Mouse (Mus musculus) midbrain, embryonic 11.5 days (tissue): ENCODE results near the gene Aldh3b1. TPM values are rescaled to one million over a fixed set of nuclear protein-coding genes. Genes with fewer than 3 reads are reported as not detected.

Source experiments
- ATAC-seq: fragments of 200-750 bp; cut with Nextera tagmentation; 2 replicates; pipeline ENCODE4 v1.8.0; 2017; ENCODE audit warnings: moderate TSS enrichment, moderate library complexity; ENCODE audit not compliant: low FRiP score
- DNase-seq: peaks from one replicate; pipeline ENCODE4 v3.0.0; 2015; ENCODE audit warnings: low spot score; ENCODE audit errors: missing footprints
- H3K27ac ChIP-seq: fragments of 300-500 bp; sonication (generic); 2 replicates; pipeline ENCODE4 v1.5.1; 2014; ENCODE audit warnings: low read depth, low read length
- H3K27me3 ChIP-seq: fragments of 300-500 bp; sonication (generic); 2 replicates; pipeline ENCODE4 v1.6.1; 2014; ENCODE audit warnings: mild to moderate bottlenecking, low read length, moderate library complexity, mixed read lengths; ENCODE audit not compliant: control insufficient read depth, insufficient read depth
- H3K36me3 ChIP-seq: fragments of 300-500 bp; sonication (generic); 2 replicates; pipeline ENCODE4 v1.6.1; 2014; ENCODE audit warnings: mild to moderate bottlenecking, low read length, moderate library complexity, mixed read lengths; ENCODE audit not compliant: control insufficient read depth, insufficient read depth
- H3K4me1 ChIP-seq: fragments of 300-500 bp; sonication (generic); 2 replicates; pipeline ENCODE4 v1.6.1; 2014; ENCODE audit warnings: low read length; ENCODE audit not compliant: control insufficient read depth, insufficient read depth
- H3K4me2 ChIP-seq: fragments of 300-500 bp; sonication (generic); 2 replicates; pipeline ENCODE4 v1.6.1; 2014; ENCODE audit warnings: mild to moderate bottlenecking, moderate library complexity
- H3K4me3 ChIP-seq: fragments of 300-500 bp; sonication (generic); 2 replicates; pipeline ENCODE4 v1.5.1; 2014; ENCODE audit warnings: low read depth, low read length
- H3K9ac ChIP-seq: fragments of 300-500 bp; sonication (generic); 2 replicates; pipeline ENCODE4 v1.6.1; 2014; ENCODE audit warnings: low read length
- H3K9me3 ChIP-seq: fragments of 300-500 bp; sonication (generic); 2 replicates; pipeline ENCODE4 v1.6.1; 2016; ENCODE audit warnings: low read length; ENCODE audit not compliant: control insufficient read depth
- WGBS: fragments of 180-500 bp; shearing (Covaris S2); extraction: QIAGEN DNeasy Blood & Tissue Kit; methylation state at CpG from one replicate; pipeline ENCODE4 v1.1.7; 2014; 5-methylcytosine and 5-hydroxymethylcytosine counted together
- polyA plus RNA-seq: library from polyadenylated mRNA; unstranded; fragments of >200 nt; fragmentation: Nextera tagmentation; extraction: Ambion mirVana; gene quantifications from 2 replicates; pipeline ENCODE4 v1.2.1, GENCODE M21; 2014

Gene Aldh3b1
- polyA plus RNA-seq, 1 experiment from 2014 or later, result 0.67 TPM

DNA sequence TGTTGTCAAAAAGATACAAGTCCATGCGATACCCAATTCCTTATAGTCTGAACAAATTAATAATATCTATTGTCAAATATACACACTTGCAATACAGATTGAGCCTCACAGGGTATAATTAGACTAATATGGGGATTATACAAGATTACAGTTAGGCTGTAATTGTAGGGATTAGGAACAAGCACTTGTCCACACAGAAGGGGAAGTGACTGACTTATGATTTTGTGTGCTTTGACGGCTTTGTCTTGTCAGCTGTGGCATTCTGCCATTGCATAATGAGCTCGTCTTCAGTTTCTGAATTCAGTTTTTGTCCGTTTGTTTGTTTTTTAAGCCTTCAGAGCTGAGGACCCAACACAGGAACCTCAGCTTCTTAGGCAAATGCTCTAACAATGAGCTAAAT lies 47.4 kb downstream of the Aldh3b1 start:
- Histone ChIP-seq H3K4me3 (no peak overlapping the region), H3K4me1 (no peaks in the 10 kb centered on the region), H3K4me2 (no peak overlapping the region), H3K9ac (no peak overlapping the region), H3K27ac (no peak overlapping the region), H3K27me3 (no peaks in the 10 kb centered on the region), H3K9me3 (no peaks in the 10 kb centered on the region), H3K36me3 (no peaks in the 10 kb centered on the region; the same call in 1 of the 2 replicates)
- ATAC-seq (no peak), DNase-seq (no peak)
- 85% methylated on average over 4 of the region's 4 CpGs for WGBS

DNA sequence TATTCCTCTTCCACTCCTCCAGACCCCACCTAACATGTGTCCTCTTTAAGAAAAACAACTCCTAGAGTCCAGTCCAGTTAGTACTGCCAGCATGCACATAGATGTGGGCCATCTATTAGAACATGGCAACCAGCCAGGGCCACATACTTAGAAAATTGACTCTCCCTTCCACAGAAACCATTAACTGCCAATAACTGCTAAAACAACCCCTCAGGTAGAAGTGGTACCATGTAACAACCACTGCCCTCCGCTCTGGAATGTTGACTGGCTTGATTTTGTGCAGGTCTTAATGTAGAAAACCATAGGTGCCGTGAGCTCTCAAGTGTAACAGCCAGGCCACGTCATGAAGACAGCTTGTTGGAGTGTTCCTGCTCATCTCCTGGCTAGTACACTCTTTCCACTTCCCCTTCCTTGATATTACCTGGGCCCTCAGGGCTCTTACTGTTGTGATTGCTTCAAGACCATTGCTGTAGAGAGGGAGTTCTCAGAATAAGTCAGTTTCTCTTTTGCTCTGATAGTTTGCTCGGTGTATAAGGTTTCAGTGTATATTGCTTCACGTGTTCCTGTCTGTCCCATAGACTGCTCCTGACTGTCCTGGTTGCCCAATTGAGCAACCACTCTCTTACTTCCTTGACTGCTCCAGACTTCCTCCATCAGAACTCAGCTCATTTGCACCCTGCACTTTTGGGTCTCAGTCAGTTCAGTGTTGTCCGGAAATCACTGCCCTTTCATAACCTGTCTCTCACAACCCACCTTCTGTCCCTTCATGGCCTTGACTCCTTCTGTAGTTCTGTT lies 49.4 kb downstream of the Aldh3b1 start:
- no peak for DNase-seq
- Histone ChIP-seq H3K4me2 (no peak overlapping the region), H3K9ac (no peak overlapping the region), H3K36me3 (no peaks in the 10 kb centered on the region; the same call in 1 of the 2 replicates), H3K4me1 (no peaks in the 10 kb centered on the region), H3K9me3 (no peaks in the 10 kb centered on the region), H3K4me3 (no peak overlapping the region), H3K27ac (no peak overlapping the region), H3K27me3 (no peaks in the 10 kb centered on the region)
- no peak for ATAC-seq
- 91% methylated on average over 6 of the region's 6 CpGs for WGBS

DNA sequence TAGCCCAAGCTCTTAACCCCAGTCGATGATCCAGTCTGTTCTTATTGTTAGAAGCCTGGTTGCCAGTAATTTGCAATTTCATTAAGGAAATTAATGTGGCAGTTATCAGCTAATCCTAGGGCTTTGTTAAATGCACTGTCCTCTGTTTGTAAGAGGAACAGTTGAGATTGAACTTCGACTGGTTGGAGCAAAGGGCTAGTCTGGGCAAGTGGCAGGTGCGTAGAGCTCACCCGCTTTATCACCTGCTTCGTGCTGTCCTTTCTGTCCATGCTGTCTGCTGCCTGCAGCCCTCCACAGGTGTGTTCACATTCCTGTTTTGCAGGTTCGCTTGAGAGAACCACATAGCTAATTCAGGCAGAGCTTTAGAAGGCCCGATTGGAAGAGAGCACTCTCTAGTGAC lies 54.6 kb downstream of the Aldh3b1 start:
- no peak overlapping the region for H3K9ac ChIP-seq
- 90% methylated on average over 7 of the region's 7 CpGs for WGBS
- no peaks in the 10 kb centered on the region for H3K36me3 ChIP-seq
- no peaks in the 10 kb centered on the region for H3K4me1 ChIP-seq
- H3K27ac ChIP-seq, result no peak overlapping the region
- H3K4me3 ChIP-seq, result no peak overlapping the region
- H3K9me3 ChIP-seq, result no peaks in the 10 kb centered on the region
- no peak overlapping the region for H3K4me2 ChIP-seq
- H3K27me3 ChIP-seq, result no peaks in the 10 kb centered on the region
- DNase-seq (no peak), ATAC-seq (no peak)

DNA sequence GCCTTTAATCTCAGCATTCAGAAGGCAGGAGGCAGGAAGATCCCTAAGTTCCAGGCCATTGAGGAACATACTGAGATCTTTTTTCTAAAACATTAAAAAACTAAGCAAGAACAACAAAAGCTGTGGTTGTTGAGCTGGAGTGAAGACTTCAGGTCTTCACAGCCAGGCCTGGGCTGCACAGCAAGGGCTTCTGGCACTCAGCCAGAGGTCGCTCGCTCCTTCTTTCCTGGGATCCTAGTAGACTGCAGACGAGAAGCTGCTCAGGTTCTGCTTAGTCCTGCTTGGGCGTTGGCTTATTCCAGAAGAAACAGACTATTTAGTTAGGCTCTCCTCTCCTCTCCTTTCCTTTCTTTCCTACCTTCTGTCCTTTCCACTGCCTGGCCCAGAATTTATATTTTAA lies 57.2 kb downstream of the Aldh3b1 start:
- H3K9ac ChIP-seq, result no peak overlapping the region
- no peaks in the 10 kb centered on the region for H3K4me1 ChIP-seq
- H3K27me3 ChIP-seq, result no peaks in the 10 kb centered on the region
- no peak overlapping the region for H3K27ac ChIP-seq
- 86% methylated on average over 4 of the region's 4 CpGs for WGBS
- ATAC-seq, result no peak
- no peaks in the 10 kb centered on the region for H3K36me3 ChIP-seq
- H3K9me3 ChIP-seq, result no peaks in the 10 kb centered on the region
- no peak overlapping the region for H3K4me2 ChIP-seq
- no peak for DNase-seq
- H3K4me3 ChIP-seq, result no peak overlapping the region

DNA sequence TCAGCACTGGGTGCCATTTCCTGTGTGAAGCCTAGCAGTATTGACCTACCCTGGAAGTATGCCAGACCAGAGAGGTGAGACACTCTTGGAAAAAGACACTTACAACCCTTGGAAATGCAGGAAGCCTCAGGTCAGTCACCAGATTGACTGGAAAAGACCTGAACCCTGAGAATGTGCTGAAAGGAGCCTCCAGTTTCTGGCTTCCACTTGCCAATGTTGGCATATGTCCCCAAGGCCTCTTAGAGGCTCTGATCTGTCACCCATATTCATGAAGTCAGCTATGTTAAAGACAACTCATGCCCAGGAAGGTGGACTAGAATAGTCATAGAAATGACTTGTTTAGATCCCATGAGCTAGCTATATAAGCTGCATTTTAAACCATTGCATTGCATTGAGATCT lies 58.1 kb downstream of the Aldh3b1 start:
- Histone ChIP-seq H3K4me3 (no peak overlapping the region), H3K9ac (no peak overlapping the region), H3K4me2 (no peak overlapping the region), H3K36me3 (no peaks in the 10 kb centered on the region), H3K4me1 (no peaks in the 10 kb centered on the region), H3K27ac (no peak overlapping the region), H3K9me3 (no peaks in the 10 kb centered on the region), H3K27me3 (no peaks in the 10 kb centered on the region)
- DNase-seq, result no peak
- ATAC-seq, result no peak

DNA sequence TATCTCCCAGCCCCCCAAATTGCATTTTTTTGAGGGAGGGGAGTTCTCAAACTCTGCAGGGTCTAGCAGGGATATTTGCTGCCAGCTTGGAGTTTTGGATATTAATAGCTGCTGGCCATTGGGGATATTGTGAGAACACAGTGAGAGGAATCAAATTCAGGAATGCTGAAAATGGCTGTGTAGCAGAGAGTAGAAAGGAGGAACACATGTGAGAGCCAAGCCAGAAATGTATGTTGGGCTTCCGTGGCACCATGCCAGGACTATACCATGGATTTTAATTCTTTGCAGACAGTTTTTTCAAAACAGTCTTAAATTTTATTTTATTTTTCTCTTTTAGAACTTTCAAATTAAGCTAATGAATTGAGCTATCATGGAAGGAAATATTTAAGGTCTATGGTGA lies 61.3 kb downstream of the Aldh3b1 start:
- Histone ChIP-seq H3K36me3 (no peaks in the 10 kb centered on the region), H3K27ac (no peak overlapping the region), H3K4me1 (no peaks in the 10 kb centered on the region), H3K4me3 (no peak overlapping the region), H3K9me3 (no peaks in the 10 kb centered on the region; the same call in 1 of the 2 replicates), H3K9ac (no peak overlapping the region), H3K27me3 (no peaks in the 10 kb centered on the region), H3K4me2 (no peak overlapping the region)
- ATAC-seq (no peak), DNase-seq (no peak)
- 97% methylated on average over 1 of the region's 1 CpGs for WGBS

DNA sequence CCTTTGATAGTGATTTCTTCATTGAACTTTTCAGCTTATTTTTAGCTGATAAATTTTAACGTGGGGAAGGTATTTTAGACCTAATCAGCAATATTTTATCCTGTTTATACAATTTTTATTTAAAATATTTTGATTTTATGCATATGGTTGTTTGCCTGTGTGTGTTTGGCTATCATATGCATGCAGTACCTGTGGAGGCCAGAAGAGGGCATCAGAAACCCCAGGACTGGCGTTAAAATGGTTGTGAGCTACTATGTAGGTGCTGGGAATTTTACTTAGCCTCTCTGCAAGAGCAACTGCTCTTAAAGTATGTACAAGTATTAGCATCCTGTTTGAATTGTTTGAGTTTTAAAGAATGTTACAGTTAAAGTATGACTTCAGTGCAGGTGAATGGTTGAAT lies 64.6 kb downstream of the Aldh3b1 start:
- Histone ChIP-seq H3K36me3 (peaks cover 2% of the 10 kb centered on the region; the same call in 1 of the 2 replicates), H3K27me3 (no peaks in the 10 kb centered on the region), H3K27ac (no peak overlapping the region), H3K4me2 (no peak overlapping the region), H3K4me3 (no peak overlapping the region), H3K9ac (no peak overlapping the region), H3K4me1 (no peaks in the 10 kb centered on the region), H3K9me3 (no peaks in the 10 kb centered on the region; the same call in 1 of the 2 replicates)
- 81% methylated on average over 2 of the region's 2 CpGs for WGBS
- DNase-seq (no peak), ATAC-seq (no peak)

Other genes starting within 250 kb of the Aldh3b1 start
- gene Lrp5, start 243.2 kb downstream of the Aldh3b1 start, polyA plus RNA-seq, result 2.6 and 2.8 TPM in 2 replicates
- 34.6 and 38.9 TPM in 2 replicates for gene 1810055G02Rik, start 221.5 kb downstream of the Aldh3b1 start, polyA plus RNA-seq
- 40.3 and 45.1 TPM in 2 replicates for gene Kmt5b, start 162.4 kb downstream of the Aldh3b1 start, polyA plus RNA-seq
- 50.5 and 53.0 TPM in 2 replicates for gene Chka, start 78.0 kb downstream of the Aldh3b1 start, polyA plus RNA-seq
- gene Tcirg1, start 22.7 kb downstream of the Aldh3b1 start, polyA plus RNA-seq, result 7.7 and 8.9 TPM in 2 replicates
- gene Ndufs8, start 17.0 kb downstream of the Aldh3b1 start, polyA plus RNA-seq, result 209 and 235 TPM in 2 replicates
- gene Unc93b1, start 5.4 kb upstream of the Aldh3b1 start, polyA plus RNA-seq, result 5.9 and 7.1 TPM in 2 replicates
- gene Aldh3b3, start 28.8 kb upstream of the Aldh3b1 start, polyA plus RNA-seq, result not detected in 2 replicates
- gene Aldh3b2, start 42.5 kb upstream of the Aldh3b1 start, polyA plus RNA-seq, result 0.44 and 0.50 TPM in 2 replicates
- 1.0 and 1.6 TPM in 2 replicates for gene Acy3, start 56.8 kb upstream of the Aldh3b1 start, polyA plus RNA-seq
- gene Tbx10, start 62.9 kb upstream of the Aldh3b1 start, polyA plus RNA-seq, result not detected in 2 replicates
- gene Nudt8, start 70.8 kb upstream of the Aldh3b1 start, polyA plus RNA-seq, result 14.0 and 15.1 TPM in 2 replicates
- 0.87 and 1.5 TPM in 2 replicates for gene Gm49405, start 70.8 kb upstream of the Aldh3b1 start, polyA plus RNA-seq
- gene Doc2g, start 73.5 kb upstream of the Aldh3b1 start, polyA plus RNA-seq, result 1.5 TPM in 2 replicates
- 180 TPM in 2 replicates for gene Ndufv1, start 83.0 kb upstream of the Aldh3b1 start, polyA plus RNA-seq
- gene Gstp1, start 108.2 kb upstream of the Aldh3b1 start, polyA plus RNA-seq, result 337 and 342 TPM in 2 replicates
- gene Gstp2, start 116.2 kb upstream of the Aldh3b1 start, polyA plus RNA-seq, result 1.1 and 3.8 TPM in 2 replicates
- gene Gstp3, start 129.8 kb upstream of the Aldh3b1 start, polyA plus RNA-seq, result not detected in 2 replicates
- gene Cabp2, start 151.8 kb upstream of the Aldh3b1 start, polyA plus RNA-seq, result not detected in 2 replicates
- gene Cdk2ap2, start 167.4 kb upstream of the Aldh3b1 start, polyA plus RNA-seq, result 60.8 and 73.5 TPM in 2 replicates
- gene Pitpnm1, start 170.2 kb upstream of the Aldh3b1 start, polyA plus RNA-seq, result 11.2 and 11.3 TPM in 2 replicates
- gene Aip, start 196.1 kb upstream of the Aldh3b1 start, polyA plus RNA-seq, result 54.9 and 58.9 TPM in 2 replicates
- gene Gpr152, start 210.0 kb upstream of the Aldh3b1 start, polyA plus RNA-seq, result not detected in 2 replicates
- 0.11 TPM in 1 of 2 replicates, not detected in the other for gene Cabp4, start 214.2 kb upstream of the Aldh3b1 start, polyA plus RNA-seq
- 105 and 127 TPM in 2 replicates for gene Coro1b, start 218.8 kb upstream of the Aldh3b1 start, polyA plus RNA-seq
- gene Ptprcap, start 223.8 kb upstream of the Aldh3b1 start, polyA plus RNA-seq, result 0.75 and 1.7 TPM in 2 replicates
- 35.4 and 46.8 TPM in 2 replicates for gene Rps6kb2, start 233.5 kb upstream of the Aldh3b1 start, polyA plus RNA-seq
- 2.5 and 2.9 TPM in 2 replicates for gene Carns1, start 245.7 kb upstream of the Aldh3b1 start, polyA plus RNA-seq